Mouse (Mus musculus) thymus, adult 18-20 months (tissue): ENCODE results near the gene 5730596B20Rik.

ENCODE experiments used
- DNase-seq, 2 experiments: peaks; one replicate each; pipeline ENCODE4 v3.0.0; 2022; ENCODE audit warnings: mixed read lengths in 2 of 2

Gene 5730596B20Rik

DNA sequence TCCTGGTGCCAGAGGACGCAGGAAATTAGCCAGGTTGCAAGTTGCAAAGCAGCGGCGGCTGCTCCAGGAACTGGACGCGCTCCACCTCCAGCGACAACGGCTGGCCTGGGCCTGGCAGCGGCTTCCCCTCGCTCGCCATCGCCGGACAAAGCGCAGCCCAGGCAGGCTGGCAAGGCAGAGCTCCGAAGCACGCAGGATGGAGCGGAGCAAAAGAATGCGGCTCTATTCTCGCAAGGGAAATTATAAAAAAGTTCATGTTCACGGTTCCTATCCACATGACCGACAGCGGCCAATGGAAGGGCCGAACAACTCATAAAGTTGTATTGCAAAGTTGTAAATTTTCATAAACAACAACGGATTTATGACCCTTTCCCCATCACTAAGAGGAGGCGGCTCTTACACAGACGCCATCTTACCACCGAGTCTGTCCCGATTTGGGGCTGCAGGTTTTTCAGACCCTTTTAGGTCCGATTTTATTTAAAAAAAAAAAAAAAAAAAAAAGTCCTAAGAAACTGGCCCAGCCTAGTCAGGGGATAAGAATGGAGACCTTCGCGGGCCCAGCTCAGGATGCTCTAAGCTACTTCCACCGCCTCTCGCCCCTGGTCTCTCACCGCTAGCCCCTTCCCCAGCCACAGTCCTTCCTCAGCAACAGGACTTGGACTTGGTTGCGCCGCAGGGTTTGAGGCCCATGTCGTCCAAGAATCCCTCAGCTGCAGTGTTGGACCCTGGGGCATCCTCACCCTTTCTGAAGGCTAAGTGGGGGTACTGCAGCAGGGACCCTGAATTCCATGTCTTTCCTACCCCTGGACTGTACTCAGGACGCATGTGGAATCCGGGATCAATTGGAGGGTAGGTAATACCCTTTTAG, 36.1 kb downstream of the 5730596B20Rik start, which contains the start of the genes Hoxa3 and Gm28308:
Gene Hoxa3 (minus strand): TSS at position 218 of the 868 bp plus-strand sequence.
Gene Gm28308 (minus strand): TSS at position 221 of the 868 bp plus-strand sequence.
- no peak for DNase-seq

GRCm38 (mm10) chr6:52214271-52214670, 37.0 kb downstream of the 5730596B20Rik start:
- no peak for DNase-seq

GRCm38 (mm10) chr6:52215070-52215469, 37.8 kb downstream of the 5730596B20Rik start:
- no peak for DNase-seq

- DNase-seq: no peak
Observed at GRCm38 (mm10) chr6:52215771-52216535, 38.7 kb downstream of the 5730596B20Rik start.

DNA sequence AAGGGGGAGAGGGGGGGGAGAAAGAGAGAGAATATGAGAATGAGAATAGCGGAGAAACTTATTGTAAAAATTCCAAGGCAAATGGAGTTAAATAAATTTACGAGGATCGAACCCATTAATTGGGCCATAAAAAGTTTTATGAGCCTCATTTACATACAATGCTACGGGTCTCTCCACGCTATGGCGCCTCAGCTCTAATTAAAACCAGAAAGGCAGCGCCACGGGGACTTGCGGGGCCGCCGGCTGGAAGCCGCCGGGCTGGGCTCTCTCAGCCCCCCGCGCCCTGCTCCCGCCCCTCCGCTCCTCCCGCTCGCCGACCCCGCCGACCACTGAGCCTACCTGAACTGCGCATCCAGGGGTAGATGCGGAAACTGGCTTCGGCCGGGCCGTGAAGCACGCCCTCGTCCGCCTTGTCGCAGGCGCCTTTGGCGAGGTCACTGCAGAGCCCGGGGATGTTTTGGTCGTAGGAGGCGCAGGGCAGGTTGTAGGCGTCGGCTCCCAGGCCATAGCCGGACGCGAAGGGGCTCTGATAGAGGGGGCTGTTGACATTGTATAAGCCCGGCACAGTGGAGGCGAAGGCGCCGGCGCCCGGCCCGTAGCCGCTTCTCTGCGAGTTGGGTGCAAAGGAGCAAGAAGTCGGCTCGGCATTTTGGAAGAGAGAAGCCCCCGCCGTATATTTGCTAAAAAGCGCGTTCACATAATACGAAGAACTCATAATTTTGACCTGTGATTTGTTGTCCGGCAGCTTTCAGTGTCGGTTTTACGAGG, 39.6 kb downstream of the 5730596B20Rik start:
- no peak for DNase-seq

DNA sequence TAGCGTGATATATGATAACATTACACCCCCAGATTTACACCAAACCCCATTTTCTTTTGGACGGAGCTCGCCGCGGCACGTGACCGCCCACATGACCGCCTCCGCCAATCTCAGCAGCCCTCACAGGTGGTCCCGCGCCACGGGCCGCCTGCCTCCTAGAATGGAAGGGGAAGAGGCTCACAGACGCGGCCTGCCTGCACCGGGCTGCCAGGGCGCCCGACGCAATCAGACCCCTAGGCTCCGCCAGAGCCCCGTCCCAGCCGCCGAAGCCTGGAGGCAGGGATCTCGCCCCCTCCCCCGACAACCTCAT, 40.1 kb downstream of the 5730596B20Rik start:
- peak; percentile 52 to 58 for DNase-seq

DNA sequence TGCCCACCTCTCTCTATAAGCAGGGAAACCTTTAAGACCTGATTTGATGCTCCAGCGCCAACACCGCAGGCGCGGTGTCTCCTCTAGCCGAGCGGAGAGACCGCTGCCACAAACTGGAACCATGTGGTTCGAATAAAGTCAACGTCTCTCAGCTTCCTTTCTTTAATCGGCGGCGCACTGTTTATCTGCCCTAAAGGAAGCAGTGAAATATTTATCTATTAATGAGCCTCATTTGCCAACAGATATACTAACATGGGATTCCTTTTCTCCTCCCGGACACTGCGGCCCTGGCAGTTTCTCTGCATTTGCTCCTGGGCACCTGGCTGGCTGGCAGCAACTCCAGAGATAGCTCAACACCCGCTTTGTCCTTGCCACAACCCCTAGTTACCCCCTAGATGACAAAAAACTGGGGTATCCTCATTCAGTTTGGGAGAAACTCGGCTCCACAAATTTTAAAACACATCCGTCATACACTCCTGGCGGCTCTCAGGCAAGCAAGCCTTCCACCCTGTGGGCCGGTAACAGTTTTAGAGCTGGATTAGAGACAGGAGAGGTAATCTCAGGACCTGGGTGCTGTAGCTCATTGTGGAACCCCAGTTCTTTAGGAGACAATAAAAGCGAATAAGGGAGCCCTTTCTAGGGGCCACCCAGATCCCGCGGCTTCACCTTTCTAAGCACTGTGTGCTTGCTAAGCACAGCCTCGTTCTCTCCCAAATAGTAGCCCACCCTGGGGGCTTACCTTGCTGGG, 40.8 kb downstream of the 5730596B20Rik start:
- DNase-seq: no peak

DNA sequence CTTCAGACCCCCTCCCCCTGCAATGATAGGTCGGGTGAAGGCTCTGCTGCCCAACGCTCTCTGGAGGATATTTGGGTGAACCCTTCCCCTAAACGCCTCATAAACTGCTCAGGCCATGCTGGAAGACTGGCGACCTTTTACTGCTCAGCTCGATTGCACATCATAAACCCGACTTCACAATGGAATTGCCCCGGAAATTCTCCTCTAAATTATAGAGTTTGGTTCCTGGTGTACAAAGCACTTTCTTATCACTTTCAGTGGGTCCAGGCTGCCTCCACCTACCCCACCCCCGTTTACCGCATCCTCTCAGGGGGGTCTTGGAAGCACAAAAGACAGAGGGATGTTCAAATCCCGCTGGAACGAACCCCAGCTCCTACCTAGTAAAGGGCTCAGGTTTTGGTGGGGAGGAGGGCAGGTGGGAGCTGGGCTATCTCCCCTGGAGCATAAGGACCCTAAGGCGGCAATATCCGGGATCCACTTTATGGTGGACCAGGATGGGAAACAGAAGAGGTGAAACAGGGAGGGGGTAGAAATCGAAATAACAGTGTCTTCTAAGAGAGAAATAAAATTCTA, 41.4 kb downstream of the 5730596B20Rik start:
- DNase-seq: no peak

- no peak for DNase-seq
Observed at GRCm38 (mm10) chr6:52219234-52219942, 42.1 kb downstream of the 5730596B20Rik start.

DNA sequence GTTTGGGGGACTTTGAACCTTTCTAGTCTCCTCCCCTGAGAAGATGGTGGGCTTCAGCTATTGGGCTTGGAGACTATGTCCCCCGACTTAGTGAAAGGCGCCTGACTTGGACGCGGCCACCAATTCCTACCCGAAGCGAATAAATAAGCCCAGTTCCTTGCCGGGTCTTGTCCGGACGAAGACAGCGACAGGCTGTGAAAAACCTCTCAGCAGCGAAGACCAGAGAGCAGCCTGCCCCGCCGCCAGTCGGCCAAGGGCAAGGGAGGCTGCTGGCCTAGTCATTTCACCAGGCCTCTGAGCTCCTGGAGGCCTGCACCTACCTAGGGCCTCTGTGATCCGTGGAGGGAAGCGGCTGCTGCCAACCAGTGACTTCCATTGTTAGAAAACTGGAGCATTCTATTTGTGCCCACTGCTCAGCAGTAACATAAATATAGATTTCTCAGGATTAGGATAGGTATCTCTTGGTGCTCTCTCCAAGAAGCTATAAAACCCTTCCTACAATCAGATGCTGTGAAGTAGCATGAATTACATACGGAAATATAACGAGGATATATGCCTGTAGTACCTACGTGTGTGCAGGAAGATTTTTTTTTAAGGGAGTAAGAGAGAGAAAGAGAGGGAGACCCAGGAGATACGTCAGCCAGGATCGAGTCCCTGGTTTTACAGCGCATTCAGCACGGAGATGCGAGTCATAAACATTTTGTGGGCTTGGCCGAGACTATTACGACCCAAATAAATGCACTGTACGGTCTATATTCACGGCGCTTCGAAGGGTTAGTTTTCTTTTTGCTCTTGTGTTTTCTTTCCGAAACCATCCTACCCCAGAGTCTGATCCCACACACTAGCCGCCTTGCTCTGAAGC, 42.9 kb downstream of the 5730596B20Rik start:
- DNase-seq: peak in 1 of 2 experiments; percentile 1

DNA sequence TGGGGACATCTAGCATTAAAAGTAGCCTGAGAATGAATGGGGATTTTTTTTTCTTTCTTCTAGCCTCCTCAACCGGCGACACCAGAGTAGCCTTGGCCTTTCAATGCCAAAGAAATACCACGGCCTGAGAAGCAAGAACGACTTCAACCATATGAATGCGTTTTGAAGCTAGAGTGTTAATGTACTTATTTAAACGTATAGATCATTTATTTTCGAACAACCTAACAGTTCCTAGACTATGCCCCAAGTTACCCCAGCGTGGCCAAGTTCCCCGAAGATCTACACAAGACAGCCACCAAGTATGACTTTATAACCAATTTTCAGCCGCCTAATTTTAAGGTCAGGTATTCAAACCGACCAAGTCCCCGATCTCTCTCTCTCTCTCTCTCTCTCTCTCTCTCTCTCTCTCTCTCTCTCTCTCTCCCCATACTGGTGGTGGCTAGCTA, 43.6 kb downstream of the 5730596B20Rik start:
- no peak for DNase-seq

GRCm38 (mm10) chr6:52221337-52221992, 44.2 kb downstream of the 5730596B20Rik start, which contains the start of gene Hoxa7:
TSS of gene Hoxa7 (minus strand) at chr6:52221854.
- peak; percentile 52 to 63 for DNase-seq

DNA sequence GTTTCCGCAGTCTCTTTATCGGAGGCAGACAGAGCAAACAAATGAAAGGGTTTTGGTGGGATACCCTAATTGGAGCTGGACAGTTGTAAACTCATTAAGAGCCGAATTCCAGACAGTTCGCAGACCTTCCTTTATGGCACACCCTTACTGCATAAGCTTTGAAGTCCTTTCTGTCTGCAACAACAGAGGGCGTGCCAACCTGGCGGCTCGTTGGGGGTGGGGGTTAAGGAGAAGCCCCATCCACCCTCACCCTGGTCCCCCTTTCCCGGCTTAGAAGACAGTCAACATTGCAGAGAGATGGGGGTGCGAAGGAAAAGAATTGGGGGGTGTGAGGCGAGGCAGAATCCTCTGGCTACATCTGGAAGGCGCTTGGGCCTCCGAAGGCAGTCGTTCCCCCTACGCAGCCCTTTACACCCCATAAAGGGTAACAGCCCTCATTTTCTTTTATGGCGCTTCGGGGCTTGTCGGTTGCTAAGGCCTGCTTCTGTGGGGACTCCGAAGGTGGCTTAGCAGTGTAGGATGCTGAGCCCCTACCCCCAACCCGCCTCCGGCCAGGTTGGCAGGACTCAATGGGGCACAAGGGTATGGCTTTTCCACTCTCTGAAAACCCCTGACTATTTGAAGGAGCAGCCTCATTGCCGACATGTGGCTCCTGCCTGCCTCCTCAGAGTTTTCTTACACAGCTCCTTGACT, 44.8 kb downstream of the 5730596B20Rik start:
- DNase-seq: peak in 1 of 2 experiments; percentile 3

DNA sequence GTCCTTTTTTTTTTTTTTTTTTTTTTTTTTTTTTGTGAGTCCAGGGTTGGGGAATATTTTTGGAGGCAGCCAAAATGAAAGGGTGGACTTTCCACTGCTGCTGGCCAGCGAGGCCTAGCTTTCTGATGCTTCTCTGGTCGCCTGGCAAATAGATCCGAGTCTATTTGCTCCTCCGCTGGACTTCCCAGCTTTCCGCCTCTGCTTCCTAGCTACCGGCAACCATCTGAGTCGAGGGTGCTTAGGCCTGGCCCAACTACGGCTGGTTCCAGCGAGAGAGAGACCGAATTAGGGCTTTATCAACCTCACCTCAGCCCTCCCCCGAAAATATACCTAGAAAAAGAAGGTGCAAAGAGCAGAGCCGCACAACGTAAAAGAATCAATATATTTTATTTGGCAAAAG, 45.4 kb downstream of the 5730596B20Rik start:
- DNase-seq: no peak

DNA sequence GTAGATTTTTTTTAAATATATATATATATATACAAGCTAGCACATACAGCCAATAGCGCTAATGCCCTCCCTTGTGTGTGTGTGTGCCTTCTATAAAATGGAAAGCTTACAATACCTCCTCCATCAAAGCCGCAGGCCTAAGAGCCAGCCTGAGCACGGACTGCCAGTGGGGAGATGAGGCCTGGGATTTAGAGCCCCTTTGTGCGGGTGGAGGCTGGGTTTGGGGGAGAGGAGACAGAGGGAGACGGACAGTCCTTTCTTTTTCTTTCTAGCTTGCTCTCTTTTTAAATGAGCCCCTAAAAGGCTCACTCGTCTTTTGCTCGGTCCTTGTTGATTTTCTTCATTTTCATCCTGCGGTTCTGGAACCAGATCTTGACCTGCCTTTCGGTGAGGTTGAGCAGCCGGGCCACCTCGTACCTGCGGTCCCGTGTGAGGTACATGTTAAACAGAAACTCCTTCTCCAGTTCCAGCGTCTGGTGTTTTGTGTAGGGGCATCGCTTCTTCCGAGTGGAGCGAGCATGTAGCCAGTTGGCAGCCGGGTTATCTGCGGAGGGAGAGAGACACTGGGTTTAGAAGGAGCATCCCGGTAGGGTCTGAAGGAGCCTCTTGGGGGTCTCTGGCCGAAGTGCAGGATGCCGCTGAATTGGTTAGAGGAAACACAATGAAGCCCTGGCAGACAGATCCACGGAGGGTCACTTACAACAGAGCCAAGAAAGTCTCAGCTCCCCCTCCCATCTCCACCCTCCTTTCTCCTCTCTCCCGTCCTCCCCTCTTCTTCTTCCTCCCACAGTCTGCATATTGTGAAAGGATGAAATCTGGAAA, 46.9 kb downstream of the 5730596B20Rik start:
- no peak for DNase-seq

DNA sequence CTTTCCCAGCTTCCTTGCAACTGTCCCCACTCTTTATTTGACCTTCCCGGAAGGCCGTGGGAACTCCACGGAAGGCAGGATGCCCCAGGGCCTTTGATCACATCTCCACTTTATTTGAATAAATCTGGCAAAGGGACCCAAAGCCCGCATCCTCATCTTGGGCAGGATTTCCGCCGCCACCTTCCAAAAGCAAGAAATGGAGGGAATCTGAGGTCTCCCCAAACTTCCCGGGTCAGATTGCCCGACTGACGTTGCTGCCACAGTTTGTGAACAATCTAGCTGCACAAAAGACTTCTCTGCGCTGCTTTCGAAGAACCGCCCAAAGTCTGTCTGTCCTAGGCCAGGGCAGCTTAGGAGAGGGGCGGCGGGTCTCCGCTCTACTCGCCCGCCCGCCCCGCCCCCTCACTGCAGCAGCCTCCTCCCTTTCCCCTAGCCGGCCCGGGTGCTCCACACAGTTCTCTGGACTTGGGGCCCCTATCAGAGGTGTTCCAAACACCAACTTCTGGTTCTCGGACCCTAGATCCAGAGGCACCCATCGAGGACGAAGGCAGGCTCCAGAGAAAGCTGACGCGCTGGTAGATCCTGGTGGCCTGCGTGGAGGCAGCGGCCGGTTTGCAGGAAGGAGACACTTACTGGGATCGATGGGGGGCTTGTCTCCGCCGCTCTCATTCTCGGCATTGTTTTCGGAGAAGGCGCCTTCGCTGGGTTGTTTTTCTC, 47.8 kb downstream of the 5730596B20Rik start:
- no peak for DNase-seq
